Mouse (Mus musculus): ENCODE measurements around the gene Ell2. TPM values are rescaled to one million over a fixed set of nuclear protein-coding genes. Genes with fewer than 3 reads are reported as not detected.

Ell2 gene
- polyA plus RNA-seq, 1 experiment from 2014 or later = 6.1 TPM

DNA sequence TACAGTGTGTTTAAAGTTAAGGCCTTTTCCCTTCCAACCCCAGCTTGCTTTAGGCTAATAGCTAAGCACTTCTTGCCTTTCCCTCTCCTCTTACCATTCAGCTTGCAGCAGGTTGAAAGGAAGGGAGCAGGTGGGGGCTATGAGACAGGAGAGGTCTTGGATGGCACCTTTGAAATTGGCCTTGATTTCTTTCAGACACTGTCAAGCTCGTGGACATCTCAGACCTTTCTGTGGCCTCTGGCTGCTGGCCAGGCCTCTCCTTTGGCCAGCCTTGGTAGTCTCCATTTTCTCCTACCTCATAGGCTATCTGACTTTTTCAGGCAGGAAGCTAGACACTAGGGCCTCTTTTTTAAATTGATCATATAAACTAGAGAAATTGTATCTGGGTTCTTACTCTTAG, 70.1 kb downstream of the Ell2 start:
- no peak overlapping the region for H3K4me3 ChIP-seq (ENCODE audit: low read depth, low read length)
- H3K27me3 ChIP-seq (ENCODE audit: control insufficient read depth, insufficient read depth, low read length) = no peaks in the 10 kb centered on the region
- ATAC-seq (replicated peaks; ENCODE audit: insufficient number of reproducible peaks, low FRiP score, low TSS enrichment, low read depth) = no peak
- no peak overlapping the region for H3K27ac ChIP-seq (replicated peaks; ENCODE audit: low read depth, low read length)
- H3K9me3 ChIP-seq (replicated peaks; ENCODE audit: control insufficient read depth, low read length) = no peaks in the 10 kb centered on the region
- no peaks in the 10 kb centered on the region for H3K4me1 ChIP-seq (ENCODE audit: control insufficient read depth, insufficient read depth, low read length)
- no peak overlapping the region for H3K4me2 ChIP-seq (ENCODE audit: low read depth, low read length)
- 63% methylated on average over 1 of the region's 1 CpGs for WGBS
- no peaks in the 10 kb centered on the region for H3K36me3 ChIP-seq (replicated peaks; ENCODE audit: control insufficient read depth, insufficient read depth, low read depth, low read length)
- DNase-seq (ENCODE audit: low spot score) = no peak
- H3K9ac ChIP-seq (replicated peaks; ENCODE audit: low read length) = no peak overlapping the region

GRCm38 (mm10) chr13:75778156-75778555, 71.6 kb downstream of the Ell2 start:
- Histone ChIP-seq H3K36me3 (replicated peaks; ENCODE audit: control insufficient read depth, insufficient read depth, low read depth, low read length) (no peaks in the 10 kb centered on the region), H3K4me2 (ENCODE audit: low read depth, low read length) (no peak overlapping the region), H3K27ac (replicated peaks; ENCODE audit: low read depth, low read length) (no peak overlapping the region), H3K4me3 (ENCODE audit: low read depth, low read length) (no peak overlapping the region), H3K9me3 (replicated peaks; ENCODE audit: control insufficient read depth, low read length) (no peaks in the 10 kb centered on the region), H3K9ac (replicated peaks; ENCODE audit: low read length) (no peak overlapping the region), H3K27me3 (ENCODE audit: control insufficient read depth, insufficient read depth, low read length) (no peaks in the 10 kb centered on the region), H3K4me1 (ENCODE audit: control insufficient read depth, insufficient read depth, low read length) (no peaks in the 10 kb centered on the region)
- DNase-seq (ENCODE audit: low spot score) (no peak), ATAC-seq (replicated peaks; ENCODE audit: insufficient number of reproducible peaks, low FRiP score, low TSS enrichment, low read depth) (no peak)
- WGBS = 85% methylated on average over 6 of the region's 6 CpGs

GRCm38 (mm10) chr13:75779169-75779568, 72.6 kb downstream of the Ell2 start:
- no peaks in the 10 kb centered on the region for H3K27me3 ChIP-seq (ENCODE audit: control insufficient read depth, insufficient read depth, low read length)
- no peaks in the 10 kb centered on the region for H3K9me3 ChIP-seq (replicated peaks; ENCODE audit: control insufficient read depth, low read length)
- no peaks in the 10 kb centered on the region for H3K4me1 ChIP-seq (ENCODE audit: control insufficient read depth, insufficient read depth, low read length)
- DNase-seq (ENCODE audit: low spot score) = no peak
- H3K36me3 ChIP-seq (replicated peaks; ENCODE audit: control insufficient read depth, insufficient read depth, low read depth, low read length) = no peaks in the 10 kb centered on the region
- 89% methylated on average over 2 of the region's 2 CpGs for WGBS
- H3K4me2 ChIP-seq (ENCODE audit: low read depth, low read length) = no peak overlapping the region
- no peak overlapping the region for H3K27ac ChIP-seq (replicated peaks; ENCODE audit: low read depth, low read length)
- no peak overlapping the region for H3K4me3 ChIP-seq (ENCODE audit: low read depth, low read length)
- ATAC-seq (replicated peaks; ENCODE audit: insufficient number of reproducible peaks, low FRiP score, low TSS enrichment, low read depth) = no peak
- no peak overlapping the region for H3K9ac ChIP-seq (replicated peaks; ENCODE audit: low read length)

DNA sequence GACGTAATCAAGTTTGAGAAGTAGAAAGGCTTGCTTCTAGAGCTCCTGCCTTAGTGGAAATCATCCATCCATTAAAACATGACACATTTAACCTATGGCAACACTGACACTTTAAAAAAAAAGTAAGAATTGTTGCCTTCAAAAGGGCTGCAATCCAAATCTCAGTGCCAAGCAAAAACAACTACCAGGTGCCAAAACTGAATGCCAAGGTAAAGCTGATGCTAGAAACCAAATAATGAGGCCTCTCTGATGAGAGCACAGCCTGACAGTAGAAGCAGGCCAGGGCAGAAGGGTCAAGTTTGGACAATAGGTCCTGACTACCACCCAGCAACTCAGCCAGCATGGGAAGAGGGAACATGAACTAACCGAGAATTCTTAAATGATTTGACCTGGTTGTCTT, 73.5 kb downstream of the Ell2 start:
- no peak for DNase-seq (ENCODE audit: low spot score)
- Histone ChIP-seq H3K27ac (replicated peaks; ENCODE audit: low read depth, low read length) (no peak overlapping the region), H3K27me3 (ENCODE audit: control insufficient read depth, insufficient read depth, low read length) (no peaks in the 10 kb centered on the region), H3K9ac (replicated peaks; ENCODE audit: low read length) (no peak overlapping the region), H3K4me2 (ENCODE audit: low read depth, low read length) (no peak overlapping the region), H3K36me3 (replicated peaks; ENCODE audit: control insufficient read depth, insufficient read depth, low read depth, low read length) (no peaks in the 10 kb centered on the region), H3K4me1 (ENCODE audit: control insufficient read depth, insufficient read depth, low read length) (no peaks in the 10 kb centered on the region), H3K4me3 (ENCODE audit: low read depth, low read length) (no peak overlapping the region), H3K9me3 (replicated peaks; ENCODE audit: control insufficient read depth, low read length) (no peaks in the 10 kb centered on the region)
- WGBS = 73% methylated on average over 2 of the region's 2 CpGs
- no peak for ATAC-seq (replicated peaks; ENCODE audit: insufficient number of reproducible peaks, low FRiP score, low TSS enrichment, low read depth)

- no peaks in the 10 kb centered on the region for H3K9me3 ChIP-seq (replicated peaks; ENCODE audit: control insufficient read depth, low read length)
- H3K4me1 ChIP-seq (ENCODE audit: control insufficient read depth, insufficient read depth, low read length) = no peaks in the 10 kb centered on the region
- ATAC-seq (replicated peaks; ENCODE audit: insufficient number of reproducible peaks, low FRiP score, low TSS enrichment, low read depth) (no peak), DNase-seq (ENCODE audit: low spot score) (no peak)
- whole genome bisulfite sequencing = 56% methylated on average over 4 of the region's 4 CpGs
- no peak overlapping the region for H3K4me2 ChIP-seq (ENCODE audit: low read depth, low read length)
- no peaks in the 10 kb centered on the region for H3K27me3 ChIP-seq (ENCODE audit: control insufficient read depth, insufficient read depth, low read length)
- no peak overlapping the region for H3K9ac ChIP-seq (replicated peaks; ENCODE audit: low read length)
- H3K36me3 ChIP-seq (replicated peaks; ENCODE audit: control insufficient read depth, insufficient read depth, low read depth, low read length) = no peaks in the 10 kb centered on the region
- no peak overlapping the region for H3K27ac ChIP-seq (replicated peaks; ENCODE audit: low read depth, low read length)
- no peak overlapping the region for H3K4me3 ChIP-seq (ENCODE audit: low read depth, low read length)
Measured at GRCm38 (mm10) chr13:75785726-75786125, 79.2 kb downstream of the Ell2 start.

GRCm38 (mm10) chr13:75786264-75786663, 79.7 kb downstream of the Ell2 start:
- WGBS = 77% methylated on average over 11 of the region's 11 CpGs
- no peak for DNase-seq (ENCODE audit: low spot score)
- no peak overlapping the region for H3K27ac ChIP-seq (replicated peaks; ENCODE audit: low read depth, low read length)
- no peaks in the 10 kb centered on the region for H3K4me1 ChIP-seq (ENCODE audit: control insufficient read depth, insufficient read depth, low read length)
- H3K36me3 ChIP-seq (replicated peaks; ENCODE audit: control insufficient read depth, insufficient read depth, low read depth, low read length) = no peaks in the 10 kb centered on the region
- no peak overlapping the region for H3K4me2 ChIP-seq (ENCODE audit: low read depth, low read length)
- H3K4me3 ChIP-seq (ENCODE audit: low read depth, low read length) = no peak overlapping the region
- no peak for ATAC-seq (replicated peaks; ENCODE audit: insufficient number of reproducible peaks, low FRiP score, low TSS enrichment, low read depth)
- no peaks in the 10 kb centered on the region for H3K27me3 ChIP-seq (ENCODE audit: control insufficient read depth, insufficient read depth, low read length)
- H3K9ac ChIP-seq (replicated peaks; ENCODE audit: low read length) = no peak overlapping the region
- no peaks in the 10 kb centered on the region for H3K9me3 ChIP-seq (replicated peaks; ENCODE audit: control insufficient read depth, low read length)

- no peak for ATAC-seq (replicated peaks; ENCODE audit: insufficient number of reproducible peaks, low FRiP score, low TSS enrichment, low read depth)
- Histone ChIP-seq H3K9ac (replicated peaks; ENCODE audit: low read length) (no peak overlapping the region), H3K4me3 (ENCODE audit: low read depth, low read length) (no peak overlapping the region), H3K4me2 (ENCODE audit: low read depth, low read length) (no peak overlapping the region), H3K27me3 (ENCODE audit: control insufficient read depth, insufficient read depth, low read length) (no peaks in the 10 kb centered on the region), H3K9me3 (replicated peaks; ENCODE audit: control insufficient read depth, low read length) (no peaks in the 10 kb centered on the region), H3K27ac (replicated peaks; ENCODE audit: low read depth, low read length) (no peak overlapping the region), H3K36me3 (replicated peaks; ENCODE audit: control insufficient read depth, insufficient read depth, low read depth, low read length) (no peaks in the 10 kb centered on the region), H3K4me1 (ENCODE audit: control insufficient read depth, insufficient read depth, low read length) (no peaks in the 10 kb centered on the region)
- WGBS = 80% methylated on average over 3 of the region's 3 CpGs
- DNase-seq (ENCODE audit: low spot score) = no peak
Measured at GRCm38 (mm10) chr13:75787364-75787763, 80.8 kb downstream of the Ell2 start.

DNA sequence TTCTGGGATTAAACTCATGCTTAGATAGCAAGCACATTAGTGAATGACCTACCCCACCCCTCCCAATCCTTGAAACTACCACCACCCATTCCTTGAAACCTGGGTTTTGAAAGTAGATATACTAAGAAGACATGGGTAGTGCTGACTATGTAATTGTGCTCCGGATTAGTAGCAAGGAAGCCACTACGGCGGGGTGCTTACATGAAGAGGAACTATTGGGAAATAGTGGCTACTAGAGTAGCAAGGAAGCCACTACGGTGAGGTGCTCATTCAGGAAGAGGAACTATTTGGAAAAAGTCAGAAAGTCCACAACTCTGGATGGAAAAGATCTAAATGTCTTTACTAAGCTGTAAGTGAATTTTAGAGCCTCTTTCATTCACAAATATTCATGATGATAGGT, 81.6 kb downstream of the Ell2 start:
- Histone ChIP-seq H3K9ac (replicated peaks; ENCODE audit: low read length) (no peak overlapping the region), H3K4me2 (ENCODE audit: low read depth, low read length) (no peak overlapping the region), H3K36me3 (replicated peaks; ENCODE audit: control insufficient read depth, insufficient read depth, low read depth, low read length) (no peaks in the 10 kb centered on the region), H3K27ac (replicated peaks; ENCODE audit: low read depth, low read length) (no peak overlapping the region), H3K4me1 (ENCODE audit: control insufficient read depth, insufficient read depth, low read length) (no peaks in the 10 kb centered on the region), H3K4me3 (ENCODE audit: low read depth, low read length) (no peak overlapping the region), H3K9me3 (replicated peaks; ENCODE audit: control insufficient read depth, low read length) (no peaks in the 10 kb centered on the region), H3K27me3 (ENCODE audit: control insufficient read depth, insufficient read depth, low read length) (no peaks in the 10 kb centered on the region)
- no peak for ATAC-seq (replicated peaks; ENCODE audit: insufficient number of reproducible peaks, low FRiP score, low TSS enrichment, low read depth)
- 93% methylated on average over 4 of the region's 4 CpGs for WGBS
- no peak for DNase-seq (ENCODE audit: low spot score)
